Mouse (Mus musculus): ENCODE results near the gene Abhd16a. TPM values are rescaled to one million over a fixed set of nuclear protein-coding genes. Genes with fewer than 3 reads are reported as not detected.

The Abhd16a gene
- polyA plus RNA-seq, 3 experiments from 2014 or later = 22.3 to 26.3 (median 25.6) TPM

Other genes with a start within 250 kb of the Abhd16a start
- gene Skiv2l, start 239.1 kb upstream of the Abhd16a start, polyA plus RNA-seq (2017; shearing (Covaris generic)) = 10 to 100 TPM; 28.6 to 34.2 (median 33.7) TPM
- gene Nelfe, start 238.9 kb upstream of the Abhd16a start, polyA plus RNA-seq (2017; shearing (Covaris generic)) = 10 to 100 TPM; 40.1 to 65.0 (median 47.0) TPM
- gene Cfb, start 226.7 kb upstream of the Abhd16a start, polyA plus RNA-seq (2017; shearing (Covaris generic)) = 1 to 10 TPM in 1 of 3 experiments, under 1 TPM in 2; 0.24 to 2.6 (median 0.37) TPM
- gene Zbtb12, start 209.8 kb upstream of the Abhd16a start, polyA plus RNA-seq (2017; shearing (Covaris generic)) = not detected
- gene Gm20547, start 207.2 kb upstream of the Abhd16a start, polyA plus RNA-seq (2017; shearing (Covaris generic)) = under 1 TPM in 1 of 3 experiments, not detected in 2; 0.26 TPM
- gene C2, start 191.0 kb upstream of the Abhd16a start, polyA plus RNA-seq (2017; shearing (Covaris generic)) = 1 to 10 TPM in 1 of 3 experiments, not detected in 2; 1.4 TPM
- 10 to 100 TPM; 27.1 to 32.6 (median 29.4) TPM for gene Ehmt2, start 190.8 kb upstream of the Abhd16a start, polyA plus RNA-seq (2017; shearing (Covaris generic))
- not detected for gene Slc44a4, start 174.8 kb upstream of the Abhd16a start, polyA plus RNA-seq (2017; shearing (Covaris generic))
- 10 to 100 TPM; 12.8 to 28.2 (median 27.6) TPM for gene Neu1, start 158.0 kb upstream of the Abhd16a start, polyA plus RNA-seq (2017; shearing (Covaris generic))
- gene Hspa1b, start 130.0 kb upstream of the Abhd16a start, polyA plus RNA-seq (2017; shearing (Covaris generic)) = under 1 TPM; 0.53 to 0.85 (median 0.80) TPM
- gene Gm20481, start 119.4 kb upstream of the Abhd16a start, polyA plus RNA-seq (2017; shearing (Covaris generic)) = under 1 TPM in 1 of 3 experiments, not detected in 2; 0.94 TPM
- gene Hspa1a, start 117.1 kb upstream of the Abhd16a start, polyA plus RNA-seq (2017; shearing (Covaris generic)) = 1 to 10 TPM in 2 of 3 experiments, under 1 TPM in 1; 0.74 to 2.3 (median 1.1) TPM
- gene Hspa1l, start 116.6 kb upstream of the Abhd16a start, polyA plus RNA-seq (2017; shearing (Covaris generic)) = not detected
- gene Lsm2, start 107.4 kb upstream of the Abhd16a start, polyA plus RNA-seq (2017; shearing (Covaris generic)) = 10 to 100 TPM; 37.7 to 67.4 (median 40.0) TPM
- 10 to 100 TPM; 27.2 to 30.9 (median 30.8) TPM for gene Vars, start 88.3 kb upstream of the Abhd16a start, polyA plus RNA-seq (2017; shearing (Covaris generic))
- gene Vwa7, start 72.7 kb upstream of the Abhd16a start, polyA plus RNA-seq (2017; shearing (Covaris generic)) = under 1 TPM in 2 of 3 experiments, not detected in 1; 0.10 to 0.28 TPM
- 1 to 10 TPM in 2 of 3 experiments, under 1 TPM in 1; 0.54 to 2.6 (median 1.4) TPM for gene Sapcd1, start 61.2 kb upstream of the Abhd16a start, polyA plus RNA-seq (2017; shearing (Covaris generic))
- 1 to 10 TPM; 1.3 to 1.4 (median 1.4) TPM for gene Msh5, start 42.5 kb upstream of the Abhd16a start, polyA plus RNA-seq (2017; shearing (Covaris generic))
- 100 to 1,000 TPM; 487 to 766 (median 514) TPM for gene Clic1, start 39.3 kb upstream of the Abhd16a start, polyA plus RNA-seq (2017; shearing (Covaris generic))
- 1 to 10 TPM in 2 of 3 experiments, under 1 TPM in 1; 0.91 to 3.0 (median 1.3) TPM for gene Ddah2, start 30.2 kb upstream of the Abhd16a start, polyA plus RNA-seq (2017; shearing (Covaris generic))
- not detected for gene Ly6g6c, start 23.9 kb upstream of the Abhd16a start, polyA plus RNA-seq (2017; shearing (Covaris generic))
- gene Mpig6b, start 23.1 kb upstream of the Abhd16a start, polyA plus RNA-seq (2017; shearing (Covaris generic)) = not detected
- not detected for gene Ly6g6e, start 12.4 kb upstream of the Abhd16a start, polyA plus RNA-seq (2017; shearing (Covaris generic))
- gene Ly6g6d, start 11.2 kb upstream of the Abhd16a start, polyA plus RNA-seq (2017; shearing (Covaris generic)) = not detected
- not detected for gene Ly6g6f, start 3.7 kb upstream of the Abhd16a start, polyA plus RNA-seq (2017; shearing (Covaris generic))
- not detected for gene Ly6g5c, start 19.0 kb downstream of the Abhd16a start, polyA plus RNA-seq (2017; shearing (Covaris generic))
- gene Ly6g5b, start 26.2 kb downstream of the Abhd16a start, polyA plus RNA-seq (2017; shearing (Covaris generic)) = 1 to 10 TPM; 1.9 to 8.9 (median 3.9) TPM
- 10 to 100 TPM; 57.1 to 87.4 (median 74.3) TPM for gene Gpank1, start 32.2 kb downstream of the Abhd16a start, polyA plus RNA-seq (2017; shearing (Covaris generic))
- 100 to 1,000 TPM; 246 to 346 (median 344) TPM for gene Csnk2b, start 32.8 kb downstream of the Abhd16a start, polyA plus RNA-seq (2017; shearing (Covaris generic))
- 10 to 100 TPM; 20.0 to 27.1 (median 25.1) TPM for gene D17H6S53E, start 37.1 kb downstream of the Abhd16a start, polyA plus RNA-seq (2017; shearing (Covaris generic))
- gene Apom, start 42.8 kb downstream of the Abhd16a start, polyA plus RNA-seq (2017; shearing (Covaris generic)) = not detected
- gene Bag6, start 45.9 kb downstream of the Abhd16a start, polyA plus RNA-seq (2017; shearing (Covaris generic)) = 10 to 100 TPM; 25.4 to 33.8 (median 29.1) TPM
- 100 to 1,000 TPM in 1 of 3 experiments, 10 to 100 TPM in 2; 47.1 to 105 (median 47.2) TPM for gene Prrc2a, start 75.6 kb downstream of the Abhd16a start, polyA plus RNA-seq (2017; shearing (Covaris generic))
- 1 to 10 TPM in 2 of 3 experiments, under 1 TPM in 1; 0.79 to 5.4 (median 2.1) TPM for gene Aif1, start 86.8 kb downstream of the Abhd16a start, polyA plus RNA-seq (2017; shearing (Covaris generic))
- gene Lst1, start 99.2 kb downstream of the Abhd16a start, polyA plus RNA-seq (2017; shearing (Covaris generic)) = 10 to 100 TPM in 1 of 3 experiments, 1 to 10 TPM in 2; 6.4 to 11.2 (median 8.8) TPM
- gene Ltb, start 105.2 kb downstream of the Abhd16a start, polyA plus RNA-seq (2017; shearing (Covaris generic)) = 100 to 1,000 TPM; 112 to 242 (median 186) TPM
- gene Tnf, start 112.7 kb downstream of the Abhd16a start, polyA plus RNA-seq (2017; shearing (Covaris generic)) = 10 to 100 TPM; 20.9 to 28.8 (median 24.9) TPM
- 100 to 1,000 TPM in 1 of 3 experiments, 10 to 100 TPM in 2; 34.4 to 113 (median 95.2) TPM for gene Lta, start 116.1 kb downstream of the Abhd16a start, polyA plus RNA-seq (2017; shearing (Covaris generic))
- under 1 TPM in 2 of 3 experiments, not detected in 1; 0.67 to 0.68 TPM for gene Gm16181, start 131.6 kb downstream of the Abhd16a start, polyA plus RNA-seq (2017; shearing (Covaris generic))
- gene Atp6v1g2, start 144.4 kb downstream of the Abhd16a start, polyA plus RNA-seq (2017; shearing (Covaris generic)) = 1 to 10 TPM; 4.6 to 7.2 (median 5.9) TPM
- gene Nfkbil1, start 146.5 kb downstream of the Abhd16a start, polyA plus RNA-seq (2017; shearing (Covaris generic)) = 1 to 10 TPM; 1.7 to 3.3 (median 1.9) TPM
- 100 to 1,000 TPM; 194 to 276 (median 261) TPM for gene Ddx39b, start 152.5 kb downstream of the Abhd16a start, polyA plus RNA-seq (2017; shearing (Covaris generic))
- 1,000 to 10,000 TPM; 4,089 to 4,363 (median 4,119) TPM for gene H2-D1, start 173.5 kb downstream of the Abhd16a start, polyA plus RNA-seq (2017; shearing (Covaris generic))
- gene H2-Q1, start 231.1 kb downstream of the Abhd16a start, polyA plus RNA-seq (2017; shearing (Covaris generic)) = under 1 TPM in 2 of 3 experiments, not detected in 1; 0.23 to 0.24 TPM